Mouse (Mus musculus): ENCODE data around the gene Gpr62. TPM values are rescaled to one million over a fixed set of nuclear protein-coding genes. Genes with fewer than 3 reads are reported as not detected.

Gene Gpr62
- polyA plus RNA-seq, 1 experiment from 2014 or later, result 0.15 TPM

DNA sequence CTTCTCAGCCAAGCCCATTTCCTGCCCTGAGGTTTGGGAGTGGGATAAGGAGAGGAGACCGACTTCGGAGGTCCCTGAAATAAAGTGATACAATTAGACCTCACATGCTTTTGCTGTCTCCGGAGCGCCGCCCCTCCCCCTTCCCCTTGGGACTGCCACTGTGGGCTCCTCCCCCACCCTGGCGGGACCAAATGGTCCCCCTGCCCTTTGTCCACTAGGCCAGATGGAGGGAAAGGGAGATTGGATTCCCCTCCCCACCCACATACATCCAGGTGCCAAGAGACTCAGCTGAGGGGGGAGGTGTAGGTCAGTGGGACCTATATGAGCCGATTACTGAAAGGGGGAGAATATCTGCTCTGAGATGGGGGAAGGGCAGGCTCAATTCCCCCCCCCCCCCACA, 12.9 kb downstream of the Gpr62 start:
- DNase-seq (ENCODE audit: low spot score), result no peak
- peaks cover 28% of the 10 kb centered on the region for H3K4me1 ChIP-seq (replicated peaks; ENCODE audit: control insufficient read depth, insufficient read depth)
- no peaks in the 10 kb centered on the region for H3K36me3 ChIP-seq (ENCODE audit: control insufficient read depth, insufficient read depth, low read length)
- H3K9me3 ChIP-seq (ENCODE audit: control insufficient read depth, low read length), result no peaks in the 10 kb centered on the region
- no peak overlapping the region; the same call in 1 of the 2 replicates for H3K9ac ChIP-seq (ENCODE audit: low read length)
- no peak overlapping the region for H3K27ac ChIP-seq (replicated peaks)
- 21% methylated on average over 7 of the region's 7 CpGs for WGBS
- H3K4me3 ChIP-seq (ENCODE audit: low read depth, low read length), result peak overlapping the region; percentile 61
- H3K4me2 ChIP-seq (replicated peaks; ENCODE audit: low read depth), result peak overlapping the region; percentile 78
- no peaks in the 10 kb centered on the region for H3K27me3 ChIP-seq (ENCODE audit: control insufficient read depth, insufficient read depth, low read length)
- no peak; the same call in 1 of the 2 replicates for ATAC-seq (ENCODE audit: low FRiP score, low TSS enrichment)
- no peak for TF ChIP-seq EP300 (optimal IDR thresholded peaks at IDR 0.05)
- no peak for TF ChIP-seq CTCF (IDR thresholded peaks at IDR 0.05; ENCODE audit: low read depth)

- Histone ChIP-seq H3K4me2 (replicated peaks; ENCODE audit: low read depth) (no peak overlapping the region), H3K9ac (ENCODE audit: low read length) (no peak overlapping the region), H3K4me3 (ENCODE audit: low read depth, low read length) (no peak overlapping the region), H3K36me3 (ENCODE audit: control insufficient read depth, insufficient read depth, low read length) (no peaks in the 10 kb centered on the region), H3K4me1 (replicated peaks; ENCODE audit: control insufficient read depth, insufficient read depth) (peaks cover 29% of the 10 kb centered on the region), H3K9me3 (ENCODE audit: control insufficient read depth, low read length) (no peaks in the 10 kb centered on the region), H3K27ac (replicated peaks) (no peak overlapping the region), H3K27me3 (ENCODE audit: control insufficient read depth, insufficient read depth, low read length) (no peaks in the 10 kb centered on the region)
- WGBS, result 57% methylated on average over 6 of the region's 6 CpGs
- DNase-seq (ENCODE audit: low spot score) (no peak), ATAC-seq (ENCODE audit: low FRiP score, low TSS enrichment) (no peak)
- TF ChIP-seq EP300 (optimal IDR thresholded peaks at IDR 0.05), result no peak
- TF ChIP-seq CTCF (IDR thresholded peaks at IDR 0.05; ENCODE audit: low read depth), result no peak
Observed at GRCm38 (mm10) chr9:106452351-106452750, 13.4 kb downstream of the Gpr62 start.

DNA sequence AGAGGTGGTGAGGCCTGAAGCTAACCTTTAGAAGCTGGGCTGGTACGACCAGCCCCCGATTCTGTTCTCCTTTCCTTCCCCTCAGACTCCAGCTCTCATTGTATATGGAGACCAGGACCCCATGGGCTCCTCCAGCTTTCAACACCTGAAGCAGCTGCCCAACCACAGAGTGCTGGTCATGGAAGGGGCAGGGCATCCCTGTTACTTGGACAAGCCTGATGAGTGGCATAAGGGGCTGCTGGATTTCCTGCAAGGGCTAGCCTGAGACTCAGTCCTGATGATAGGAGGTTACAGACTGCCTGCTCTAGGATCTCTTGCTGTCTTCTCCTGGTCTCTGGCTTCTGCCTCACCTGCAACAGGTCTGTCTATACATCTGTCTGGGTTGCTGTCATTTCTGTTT, 13.8 kb downstream of the Gpr62 start:
- Histone ChIP-seq H3K9ac (ENCODE audit: low read length) (no peak overlapping the region), H3K4me3 (ENCODE audit: low read depth, low read length) (no peak overlapping the region), H3K27ac (replicated peaks) (no peak overlapping the region), H3K27me3 (ENCODE audit: control insufficient read depth, insufficient read depth, low read length) (no peaks in the 10 kb centered on the region), H3K4me1 (replicated peaks; ENCODE audit: control insufficient read depth, insufficient read depth) (peaks cover 29% of the 10 kb centered on the region), H3K4me2 (replicated peaks; ENCODE audit: low read depth) (no peak overlapping the region), H3K36me3 (ENCODE audit: control insufficient read depth, insufficient read depth, low read length) (no peaks in the 10 kb centered on the region), H3K9me3 (ENCODE audit: control insufficient read depth, low read length) (no peaks in the 10 kb centered on the region)
- 60% methylated on average over 2 of the region's 2 CpGs for WGBS
- DNase-seq (ENCODE audit: low spot score) (no peak), ATAC-seq (ENCODE audit: low FRiP score, low TSS enrichment) (no peak)
- TF ChIP-seq EP300 (optimal IDR thresholded peaks at IDR 0.05) (no peak), CTCF (IDR thresholded peaks at IDR 0.05; ENCODE audit: low read depth) (no peak)

DNA sequence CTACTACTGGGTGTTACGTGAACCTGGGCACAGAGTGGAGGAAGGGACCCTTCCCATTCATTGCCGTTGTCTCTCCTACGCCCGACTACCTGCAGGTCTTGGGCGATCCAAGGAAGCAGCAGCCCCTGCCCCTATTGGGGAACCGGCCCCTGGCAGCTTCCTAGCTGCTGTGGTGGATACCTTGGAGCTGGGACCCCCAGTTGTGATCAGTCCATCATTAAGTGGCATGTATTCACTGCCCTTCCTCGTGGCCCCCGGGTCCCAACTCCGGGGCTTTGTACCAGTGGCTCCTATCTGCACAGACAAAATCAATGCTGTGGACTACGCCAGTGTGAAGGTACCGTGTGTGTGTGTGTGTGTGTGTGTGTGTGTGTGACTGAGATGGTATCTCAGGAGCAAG, 14.4 kb downstream of the Gpr62 start:
- Histone ChIP-seq H3K4me2 (replicated peaks; ENCODE audit: low read depth) (no peak overlapping the region), H3K36me3 (ENCODE audit: control insufficient read depth, insufficient read depth, low read length) (no peaks in the 10 kb centered on the region), H3K27me3 (ENCODE audit: control insufficient read depth, insufficient read depth, low read length) (no peaks in the 10 kb centered on the region), H3K9me3 (ENCODE audit: control insufficient read depth, low read length) (no peaks in the 10 kb centered on the region), H3K4me3 (ENCODE audit: low read depth, low read length) (no peak overlapping the region), H3K4me1 (replicated peaks; ENCODE audit: control insufficient read depth, insufficient read depth) (peaks cover 28% of the 10 kb centered on the region), H3K27ac (replicated peaks) (no peak overlapping the region), H3K9ac (ENCODE audit: low read length) (no peak overlapping the region)
- no peak for DNase-seq (ENCODE audit: low spot score)
- 66% methylated on average over 11 of the region's 11 CpGs for WGBS
- TF ChIP-seq EP300 (optimal IDR thresholded peaks at IDR 0.05) (no peak), CTCF (IDR thresholded peaks at IDR 0.05; ENCODE audit: low read depth) (no peak)
- no peak for ATAC-seq (ENCODE audit: low FRiP score, low TSS enrichment)

DNA sequence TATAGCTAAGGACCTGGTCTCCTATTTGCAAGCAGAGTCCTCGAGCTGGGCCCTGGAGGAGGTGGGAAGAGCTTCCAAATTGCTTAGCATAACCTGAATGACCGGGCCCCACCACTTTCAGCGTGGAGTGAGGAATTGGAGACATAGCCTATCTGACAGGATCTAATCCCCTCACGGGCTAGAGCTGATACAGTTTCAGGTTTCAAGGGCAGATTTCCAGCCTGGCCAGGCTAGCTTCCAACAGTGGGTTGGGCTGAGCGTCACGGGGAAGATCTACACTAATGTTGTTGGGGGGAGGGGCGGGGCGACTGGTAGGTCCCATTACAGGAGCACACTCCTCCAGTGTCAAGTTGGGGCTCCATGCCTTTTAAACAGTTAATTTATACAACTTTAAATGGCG, 15.1 kb downstream of the Gpr62 start:
- H3K27ac ChIP-seq (replicated peaks), result no peak overlapping the region
- peak overlapping the region; percentile 20 for H3K4me2 ChIP-seq (replicated peaks; ENCODE audit: low read depth)
- H3K27me3 ChIP-seq (ENCODE audit: control insufficient read depth, insufficient read depth, low read length), result no peaks in the 10 kb centered on the region
- H3K36me3 ChIP-seq (ENCODE audit: control insufficient read depth, insufficient read depth, low read length), result no peaks in the 10 kb centered on the region
- ATAC-seq (ENCODE audit: low FRiP score, low TSS enrichment), result no peak
- peak; percentile 66 for DNase-seq (ENCODE audit: low spot score)
- H3K4me3 ChIP-seq (ENCODE audit: low read depth, low read length), result no peak overlapping the region
- TF ChIP-seq EP300 (optimal IDR thresholded peaks at IDR 0.05) (no peak), CTCF (IDR thresholded peaks at IDR 0.05; ENCODE audit: low read depth) (no peak)
- H3K9me3 ChIP-seq (ENCODE audit: control insufficient read depth, low read length), result no peaks in the 10 kb centered on the region
- peaks cover 27% of the 10 kb centered on the region for H3K4me1 ChIP-seq (replicated peaks; ENCODE audit: control insufficient read depth, insufficient read depth)
- 6% methylated on average over 9 of the region's 9 CpGs for WGBS
- H3K9ac ChIP-seq (ENCODE audit: low read length), result no peak overlapping the region

DNA sequence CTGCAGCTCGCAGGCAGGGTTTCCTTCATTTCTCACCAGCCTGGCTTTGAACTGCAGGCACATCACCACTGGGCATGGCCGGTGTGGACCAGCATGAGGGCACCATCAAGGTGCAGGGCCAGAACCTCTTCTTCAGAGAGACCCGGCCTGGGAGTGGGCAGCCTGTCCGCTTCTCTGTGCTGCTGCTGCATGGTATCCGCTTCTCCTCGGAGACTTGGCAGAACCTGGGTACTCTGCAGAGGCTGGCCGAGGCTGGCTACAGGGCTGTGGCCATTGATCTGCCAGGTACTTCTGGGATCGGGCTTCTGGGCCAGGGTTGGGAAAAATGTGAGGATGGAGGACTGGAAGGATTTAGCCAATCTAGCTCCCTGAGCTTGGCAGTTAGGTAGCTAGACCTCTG, 15.8 kb downstream of the Gpr62 start:
- no peaks in the 10 kb centered on the region for H3K27me3 ChIP-seq (ENCODE audit: control insufficient read depth, insufficient read depth, low read length)
- DNase-seq (ENCODE audit: low spot score), result no peak
- peaks cover 25% of the 10 kb centered on the region for H3K4me1 ChIP-seq (replicated peaks; ENCODE audit: control insufficient read depth, insufficient read depth)
- WGBS, result 84% methylated on average over 8 of the region's 8 CpGs
- H3K4me3 ChIP-seq (ENCODE audit: low read depth, low read length), result no peak overlapping the region
- no peak for ATAC-seq (ENCODE audit: low FRiP score, low TSS enrichment)
- 0 out of 2 replicates have a peak overlapping the region, but pooled peaks have one; percentile 30 for H3K27ac ChIP-seq (replicated peaks)
- H3K9ac ChIP-seq (ENCODE audit: low read length), result no peak overlapping the region
- H3K4me2 ChIP-seq (replicated peaks; ENCODE audit: low read depth), result no peak overlapping the region
- TF ChIP-seq CTCF (IDR thresholded peaks at IDR 0.05; ENCODE audit: low read depth) (no peak), EP300 (optimal IDR thresholded peaks at IDR 0.05) (no peak)
- H3K36me3 ChIP-seq (ENCODE audit: control insufficient read depth, insufficient read depth, low read length), result no peaks in the 10 kb centered on the region
- no peaks in the 10 kb centered on the region for H3K9me3 ChIP-seq (ENCODE audit: control insufficient read depth, low read length)

Measured in stomach, postnatal 0 days (tissue).